Mouse (Mus musculus): ENCODE measurements around the gene Amn. TPM values are rescaled to one million over a fixed set of nuclear protein-coding genes. Genes with fewer than 3 reads are reported as not detected.
A peak's percentile ranks its signal among the peaks of the same experiment; 100 is the strongest.

Gene Amn
- polyA plus RNA-seq, 1 experiment: 2.9 TPM

DNA sequence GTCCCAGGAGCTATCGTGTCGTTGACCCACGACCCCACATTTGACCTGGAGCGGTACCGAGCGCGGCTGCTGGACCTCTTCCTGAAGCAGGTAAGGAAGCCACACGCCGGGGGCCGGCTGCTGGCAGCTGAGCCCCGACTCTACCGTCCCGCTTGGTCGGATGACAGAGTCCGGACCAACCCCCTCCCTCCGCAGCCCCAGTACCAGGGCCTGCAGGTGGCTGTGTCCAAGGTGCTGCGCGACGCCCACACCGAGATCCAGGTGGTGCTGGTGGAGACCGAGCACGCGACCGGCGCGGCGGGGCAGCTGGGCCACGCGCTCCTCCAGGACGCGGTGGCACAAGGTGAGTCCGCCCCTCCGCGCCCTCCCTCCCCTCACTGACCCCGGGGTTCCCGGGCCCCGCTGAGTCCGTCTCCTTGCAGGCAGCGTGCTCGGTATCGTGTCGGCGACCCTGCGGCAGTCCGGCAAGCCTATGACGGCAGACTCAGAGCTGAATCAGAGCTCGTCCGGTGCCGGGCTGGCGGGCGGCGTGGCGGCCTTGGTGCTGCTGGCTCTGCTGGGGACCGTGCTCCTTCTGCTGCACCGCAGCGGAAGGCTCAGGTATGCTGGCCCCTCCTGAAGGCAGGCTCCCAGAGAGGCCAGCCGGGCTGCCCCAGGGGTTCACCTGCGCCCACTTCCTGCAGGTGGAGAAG is 4.4 kb downstream of the Amn start:
- TF ChIP-seq FLI1 (IDR thresholded peaks at IDR 0.05; ENCODE audit: low read length): no peak
- TF ChIP-seq GATA1 (IDR thresholded peaks at IDR 0.05; ENCODE audit: borderline replicate concordance, low read length): no peak
- peaks cover 85% of the 10 kb centered on the region for H3K27me3 ChIP-seq (replicated peaks)
- peak overlapping the region; percentile 81 for H3K4me3 ChIP-seq (replicated peaks)
- H3K4me1 ChIP-seq: peaks cover 41% of the 10 kb centered on the region
- no peaks in the 10 kb centered on the region for H3K36me3 ChIP-seq (replicated peaks; ENCODE audit: low read length)
- H3K9me3 ChIP-seq: peaks cover 26% of the 10 kb centered on the region

DNA sequence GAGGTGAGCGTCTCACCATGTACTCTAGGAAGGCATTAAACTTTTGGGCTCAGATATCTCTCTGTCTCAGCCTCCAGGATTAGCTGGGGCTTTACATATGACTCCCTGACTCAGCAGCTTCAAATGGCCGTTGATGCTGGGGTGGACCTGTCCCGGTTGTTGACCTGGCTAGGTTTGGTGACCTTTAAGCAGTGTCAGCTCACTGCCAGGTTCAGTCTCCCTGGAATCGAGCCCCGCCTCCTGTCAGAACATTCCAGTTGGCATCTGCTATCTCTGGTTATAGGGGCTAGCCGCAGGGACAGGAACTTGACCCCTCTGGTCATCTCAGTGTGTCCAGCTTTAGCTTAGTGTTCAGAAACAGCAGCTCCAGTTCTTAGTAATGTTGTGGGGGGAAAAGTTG is 5.5 kb downstream of the Amn start:
- Histone ChIP-seq H3K4me1 (peaks cover 32% of the 10 kb centered on the region), H3K4me3 (replicated peaks) (no peak overlapping the region), H3K36me3 (replicated peaks; ENCODE audit: low read length) (no peaks in the 10 kb centered on the region), H3K9me3 (peaks cover 28% of the 10 kb centered on the region), H3K27me3 (replicated peaks) (peaks cover 74% of the 10 kb centered on the region)
- no peak for TF ChIP-seq GATA1 (IDR thresholded peaks at IDR 0.05; ENCODE audit: borderline replicate concordance, low read length)
- TF ChIP-seq FLI1 (IDR thresholded peaks at IDR 0.05; ENCODE audit: low read length): no peak

- H3K9me3 ChIP-seq: peaks cover 18% of the 10 kb centered on the region
Measured at GRCm38 (mm10) chr12:111283573-111283972, 12.7 kb downstream of the Amn start.

DNA sequence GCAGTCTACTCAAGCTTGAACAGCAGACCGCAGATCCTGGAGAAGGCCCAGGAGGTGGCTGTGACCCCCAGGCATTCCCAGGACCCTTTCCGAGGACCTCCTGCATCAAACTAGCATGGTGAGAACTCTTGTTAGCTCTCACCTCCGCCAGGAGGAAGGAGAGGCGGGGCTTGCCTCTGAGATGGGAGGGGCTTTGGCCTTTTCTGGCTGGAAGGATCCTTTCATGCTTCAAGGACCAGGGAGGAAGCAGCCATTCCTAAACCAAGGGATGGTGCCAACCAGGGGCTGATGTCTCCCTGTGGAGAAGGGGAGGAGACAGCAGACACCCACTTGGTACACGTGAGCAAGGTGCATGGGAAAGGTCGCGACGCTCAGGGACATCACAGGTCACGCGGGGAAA is 13.6 kb downstream of the Amn start:
- Histone ChIP-seq H3K9me3 (peaks cover 9% of the 10 kb centered on the region), H3K27me3 (replicated peaks) (peaks cover 53% of the 10 kb centered on the region), H3K36me3 (replicated peaks; ENCODE audit: low read length) (no peaks in the 10 kb centered on the region), H3K4me3 (replicated peaks) (no peak overlapping the region), H3K4me1 (peaks cover 5% of the 10 kb centered on the region; the same call in 1 of the 2 replicates)
- TF ChIP-seq GATA1 (IDR thresholded peaks at IDR 0.05; ENCODE audit: borderline replicate concordance, low read length) (no peak), FLI1 (IDR thresholded peaks at IDR 0.05; ENCODE audit: low read length) (no peak)

More at GRCm38 (mm10) chr12:111283573-111283972, 12.7 kb downstream of the Amn start:
- Histone ChIP-seq H3K4me1 (peaks cover 5% of the 10 kb centered on the region; the same call in 1 of the 2 replicates), H3K4me3 (replicated peaks) (no peak overlapping the region), H3K36me3 (replicated peaks; ENCODE audit: low read length) (no peaks in the 10 kb centered on the region), H3K27me3 (replicated peaks) (peaks cover 51% of the 10 kb centered on the region)
- TF ChIP-seq FLI1 (IDR thresholded peaks at IDR 0.05; ENCODE audit: low read length): no peak
- no peak for TF ChIP-seq GATA1 (IDR thresholded peaks at IDR 0.05; ENCODE audit: borderline replicate concordance, low read length)

- peaks cover 69% of the 10 kb centered on the region for H3K36me3 ChIP-seq (replicated peaks; ENCODE audit: low read length)
- H3K4me3 ChIP-seq (replicated peaks): peak overlapping the region; percentile 17
- peaks cover 6% of the 10 kb centered on the region; the same call in 1 of the 2 replicates for H3K4me1 ChIP-seq
- no peaks in the 10 kb centered on the region for H3K9me3 ChIP-seq
- no peak for TF ChIP-seq GATA1 (IDR thresholded peaks at IDR 0.05; ENCODE audit: borderline replicate concordance, low read length)
- TF ChIP-seq FLI1 (IDR thresholded peaks at IDR 0.05; ENCODE audit: low read length): no peak
- peaks cover 68% of the 10 kb centered on the region for H3K27me3 ChIP-seq (replicated peaks)
Measured at GRCm38 (mm10) chr12:111293025-111293424, 22.1 kb downstream of the Amn start.

DNA sequence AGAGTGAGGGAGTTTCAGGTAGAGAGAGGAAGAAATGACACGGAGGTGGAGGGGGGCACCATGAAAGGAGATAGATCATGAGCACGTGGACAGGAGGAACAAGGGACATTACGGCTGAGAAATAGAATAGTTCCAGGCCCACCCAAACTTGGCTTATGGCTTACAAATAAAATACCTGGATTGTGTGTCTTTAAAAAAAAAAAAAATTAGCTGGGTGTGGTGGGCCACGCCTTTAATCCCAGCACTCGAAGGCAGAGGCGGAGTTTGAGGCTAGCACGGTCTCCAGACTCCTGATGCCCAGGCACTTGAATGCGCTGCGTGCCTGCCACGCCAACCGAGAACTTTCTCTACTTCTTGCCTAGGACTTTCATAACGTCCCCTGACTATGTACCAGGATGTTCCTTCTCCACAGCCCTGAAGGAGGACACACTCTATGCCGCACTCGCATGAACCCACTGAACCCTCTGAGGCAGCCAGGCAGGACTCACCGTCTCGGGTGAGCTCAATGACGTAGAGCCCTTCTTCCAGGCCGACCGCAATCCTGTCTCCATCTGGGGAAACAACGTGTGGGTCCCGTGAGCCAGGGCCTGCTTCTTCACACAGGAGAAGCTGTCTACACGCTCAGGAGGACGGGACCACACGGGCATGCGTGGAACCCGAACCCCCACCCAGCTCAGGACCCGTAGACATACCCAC is 30.6 kb downstream of the Amn start:
- TF ChIP-seq FLI1 (IDR thresholded peaks at IDR 0.05; ENCODE audit: low read length): no peak
- TF ChIP-seq GATA1 (IDR thresholded peaks at IDR 0.05; ENCODE audit: borderline replicate concordance, low read length): no peak
- no peak overlapping the region for H3K4me3 ChIP-seq (replicated peaks)
- H3K27me3 ChIP-seq (replicated peaks): peaks cover 37% of the 10 kb centered on the region
- peaks cover 94% of the 10 kb centered on the region for H3K36me3 ChIP-seq (replicated peaks; ENCODE audit: low read length)
- no peaks in the 10 kb centered on the region for H3K9me3 ChIP-seq
- H3K4me1 ChIP-seq: peaks cover 11% of the 10 kb centered on the region; the same call in 1 of the 2 replicates

- TF ChIP-seq FLI1 (IDR thresholded peaks at IDR 0.05; ENCODE audit: low read length) (no peak), GATA1 (IDR thresholded peaks at IDR 0.05; ENCODE audit: borderline replicate concordance, low read length) (no peak)
- Histone ChIP-seq H3K4me1 (peaks cover 16% of the 10 kb centered on the region), H3K4me3 (replicated peaks) (no peak overlapping the region)
Measured at GRCm38 (mm10) chr12:111302018-111302345, 31.1 kb downstream of the Amn start.

DNA sequence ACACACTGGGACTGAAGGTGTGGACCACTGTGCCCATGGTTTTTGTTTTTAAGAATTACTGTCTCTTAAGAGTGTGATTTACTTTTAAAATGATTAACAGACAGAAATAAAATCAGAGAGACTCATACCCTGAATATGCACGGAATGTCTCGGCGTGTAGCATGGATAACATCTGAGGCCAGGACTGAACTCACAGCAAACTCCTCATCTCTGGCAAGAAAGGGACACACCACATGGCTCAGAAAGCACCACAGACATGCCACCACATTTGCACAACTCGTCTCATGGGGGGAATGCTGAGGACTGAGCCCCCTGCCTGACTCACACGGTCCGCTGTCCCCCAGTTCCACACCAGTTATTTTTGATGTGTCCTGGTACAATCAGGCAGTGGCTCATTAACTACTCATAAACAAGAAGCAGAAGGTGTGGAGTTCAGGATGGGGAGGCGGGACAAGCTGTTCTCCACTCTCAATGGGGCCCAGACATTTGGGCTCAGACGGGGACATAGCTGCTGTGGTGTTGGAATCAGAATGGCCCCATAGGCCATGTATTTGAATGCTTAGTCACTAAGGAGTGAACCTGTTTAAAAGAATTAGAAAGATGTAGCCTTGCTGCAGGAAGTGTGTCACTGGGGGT is 32.9 kb downstream of the Amn start:
- TF ChIP-seq FLI1 (IDR thresholded peaks at IDR 0.05; ENCODE audit: low read length) (no peak), GATA1 (IDR thresholded peaks at IDR 0.05; ENCODE audit: borderline replicate concordance, low read length) (no peak)
- no peak overlapping the region for H3K4me3 ChIP-seq (replicated peaks)
- peaks cover 27% of the 10 kb centered on the region for H3K27me3 ChIP-seq (replicated peaks)
- peaks cover 91% of the 10 kb centered on the region for H3K36me3 ChIP-seq (replicated peaks; ENCODE audit: low read length)
- no peaks in the 10 kb centered on the region for H3K9me3 ChIP-seq
- H3K4me1 ChIP-seq: peaks cover 18% of the 10 kb centered on the region

More at GRCm38 (mm10) chr12:111302018-111302345, 31.1 kb downstream of the Amn start:
- Histone ChIP-seq H3K9me3 (no peaks in the 10 kb centered on the region), H3K36me3 (replicated peaks; ENCODE audit: low read length) (peaks cover 94% of the 10 kb centered on the region), H3K27me3 (replicated peaks) (peaks cover 36% of the 10 kb centered on the region)

- no peak for TF ChIP-seq GATA1 (IDR thresholded peaks at IDR 0.05; ENCODE audit: borderline replicate concordance, low read length)
- TF ChIP-seq FLI1 (IDR thresholded peaks at IDR 0.05; ENCODE audit: low read length): no peak
- Histone ChIP-seq H3K4me1 (peaks cover 22% of the 10 kb centered on the region), H3K4me3 (replicated peaks) (no peak overlapping the region), H3K27me3 (replicated peaks) (peaks cover 37% of the 10 kb centered on the region), H3K36me3 (replicated peaks; ENCODE audit: low read length) (peaks cover 98% of the 10 kb centered on the region), H3K9me3 (no peaks in the 10 kb centered on the region)
Measured at GRCm38 (mm10) chr12:111306821-111307220, 35.9 kb downstream of the Amn start.

- H3K4me3 ChIP-seq (replicated peaks): no peak overlapping the region
- TF ChIP-seq FLI1 (IDR thresholded peaks at IDR 0.05; ENCODE audit: low read length): no peak
- TF ChIP-seq GATA1 (IDR thresholded peaks at IDR 0.05; ENCODE audit: borderline replicate concordance, low read length): no peak
- H3K27me3 ChIP-seq (replicated peaks): peaks cover 32% of the 10 kb centered on the region
- H3K9me3 ChIP-seq: no peaks in the 10 kb centered on the region
- H3K36me3 ChIP-seq (replicated peaks; ENCODE audit: low read length): peaks cover 98% of the 10 kb centered on the region
- H3K4me1 ChIP-seq: peaks cover 19% of the 10 kb centered on the region
Measured at GRCm38 (mm10) chr12:111309256-111309655, 38.4 kb downstream of the Amn start.

Data from megakaryocyte, embryonic 14.5 days (primary cell).